Mouse (Mus musculus): ENCODE data around the gene Prr15. TPM values are rescaled to one million over a fixed set of nuclear protein-coding genes. Genes with fewer than 3 reads are reported as not detected.

Prr15 gene
- 1 to 10 TPM in 1 of 2 experiments, under 1 TPM in 1; 0.60 to 1.7 TPM for total RNA-seq (2021)
- long read RNA-seq, experiment 1, result 0 reads
- long read RNA-seq, experiment 2, result 0 reads

GRCm38 (mm10) chr6:54325246-54325885 lies at the start of gene Prr15:
Prr15 (plus strand) TSS chr6:54325835.
- no peak for DNase-seq
- intact Hi-C loops (cut with DNase I; ENCODE audit: low total_unique reads), result no loop called here

GRCm38 (mm10) chr6:54277234-54277633 lies 48.4 kb upstream of the Prr15 start:
- intact Hi-C loops (cut with DNase I; ENCODE audit: low total_unique reads), result no loop called here
- no peak for DNase-seq

GRCm38 (mm10) chr6:54277828-54278227 lies 47.8 kb upstream of the Prr15 start:
- intact Hi-C loops (cut with DNase I; ENCODE audit: low total_unique reads), result no loop called here
- DNase-seq, result no peak

GRCm38 (mm10) chr6:54278613-54279012 lies 47.0 kb upstream of the Prr15 start:
- intact Hi-C loops (cut with DNase I; ENCODE audit: low total_unique reads), result no loop called here
- DNase-seq, result no peak

GRCm38 (mm10) chr6:54279391-54279790 lies 46.2 kb upstream of the Prr15 start:
- DNase-seq, result no peak
- intact Hi-C loops (cut with DNase I; ENCODE audit: low total_unique reads), result no loop called here

- no peak for DNase-seq
- intact Hi-C loops (cut with DNase I; ENCODE audit: low total_unique reads), result no loop called here
Measured at GRCm38 (mm10) chr6:54280248-54280647, 45.4 kb upstream of the Prr15 start.

GRCm38 (mm10) chr6:54283299-54283698 lies 42.3 kb upstream of the Prr15 start:
- intact Hi-C loops (cut with DNase I; ENCODE audit: low total_unique reads), result no loop called here
- no peak for DNase-seq

GRCm38 (mm10) chr6:54284167-54284711 lies 41.4 kb upstream of the Prr15 start:
- intact Hi-C loops (cut with DNase I; ENCODE audit: low total_unique reads), result no loop called here
- DNase-seq, result no peak

- DNase-seq, result no peak
- intact Hi-C loops (cut with DNase I; ENCODE audit: low total_unique reads), result no loop called here
Measured at GRCm38 (mm10) chr6:54286813-54287212, 38.8 kb upstream of the Prr15 start.

- no peak for DNase-seq
- intact Hi-C loops (cut with DNase I; ENCODE audit: low total_unique reads), result no loop called here
Measured at GRCm38 (mm10) chr6:54289774-54290500, 35.7 kb upstream of the Prr15 start.

- no peak for DNase-seq
- intact Hi-C loops (cut with DNase I; ENCODE audit: low total_unique reads), result no loop called here
Measured at GRCm38 (mm10) chr6:54297231-54297630, 28.4 kb upstream of the Prr15 start.

GRCm38 (mm10) chr6:54299417-54299816 lies 26.2 kb upstream of the Prr15 start:
- intact Hi-C loops (cut with DNase I; ENCODE audit: low total_unique reads), result no loop called here
- no peak for DNase-seq

GRCm38 (mm10) chr6:54305777-54306176 lies 19.9 kb upstream of the Prr15 start:
- no peak for DNase-seq
- intact Hi-C loops (cut with DNase I; ENCODE audit: low total_unique reads), result no loop called here

- intact Hi-C loops (cut with DNase I; ENCODE audit: low total_unique reads), result no loop called here
- DNase-seq, result no peak
Measured at GRCm38 (mm10) chr6:54313071-54313470, 12.6 kb upstream of the Prr15 start.

- intact Hi-C loops (cut with DNase I; ENCODE audit: low total_unique reads), result no loop called here
- no peak for DNase-seq
Measured at GRCm38 (mm10) chr6:54318618-54319017, 7.0 kb upstream of the Prr15 start.

- no peak for DNase-seq
- intact Hi-C loops (cut with DNase I; ENCODE audit: low total_unique reads), result no loop called here
Measured at GRCm38 (mm10) chr6:54319198-54319597, 6.4 kb upstream of the Prr15 start.

- DNase-seq, result no peak
- intact Hi-C loops (cut with DNase I; ENCODE audit: low total_unique reads), result no loop called here
Measured at GRCm38 (mm10) chr6:54320236-54320635, 5.4 kb upstream of the Prr15 start.

- intact Hi-C loops (cut with DNase I; ENCODE audit: low total_unique reads), result no loop called here
- DNase-seq, result peak; percentile 36
Measured at GRCm38 (mm10) chr6:54326671-54327625, 1.3 kb downstream of the Prr15 start.

- intact Hi-C loops (cut with DNase I; ENCODE audit: low total_unique reads), result no loop called here
- peak; percentile 67 for DNase-seq
Measured at GRCm38 (mm10) chr6:54327626-54328003, 2.0 kb downstream of the Prr15 start.

GRCm38 (mm10) chr6:54328783-54329182 lies 3.1 kb downstream of the Prr15 start:
- DNase-seq, result no peak
- intact Hi-C loops (cut with DNase I; ENCODE audit: low total_unique reads), result no loop called here
